Mouse (Mus musculus) spleen, adult 2 months (tissue): ENCODE measurements around the gene Smyd5.

ENCODE experiments used
- CTCF ChIP-seq: fragments of 200-500 bp; IDR thresholded peaks from 2 replicates; pipeline ENCODE4 v1.5.1; 2011; ENCODE audit warnings: mild to moderate bottlenecking, inconsistent platforms; ENCODE audit not compliant: insufficient read depth, insufficient read length, insufficient replicate concordance; ENCODE audit errors: extremely low read depth
- POLR2A ChIP-seq: fragments of 200-500 bp; IDR thresholded peaks from 2 replicates; pipeline ENCODE4 v1.6.1; 2011; ENCODE audit warnings: low read depth, low read length, inconsistent platforms

DNA sequence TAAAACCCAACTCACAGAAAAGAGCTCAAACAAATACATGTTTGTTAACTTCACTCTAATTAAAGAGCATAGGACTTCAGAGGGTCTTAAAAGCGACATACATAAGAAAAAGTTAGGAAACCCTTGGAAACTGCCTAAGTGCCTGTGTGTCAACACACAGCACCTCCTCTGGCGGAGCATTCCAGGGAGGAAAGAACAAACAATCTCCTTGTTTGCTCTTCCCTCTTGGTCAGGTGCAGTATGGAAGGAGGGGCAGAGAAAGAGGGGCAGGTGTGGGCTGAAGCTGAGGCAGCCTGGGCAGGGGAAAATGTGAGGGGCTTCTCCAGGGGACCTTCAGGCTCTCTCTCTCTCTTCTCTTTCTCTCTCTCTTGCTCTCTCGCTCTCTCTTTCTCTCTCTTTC lies 16.0 kb upstream of the Smyd5 start:
- TF ChIP-seq CTCF (no peak), POLR2A (no peak)
